Mouse (Mus musculus) forebrain, embryonic 10.5 days (tissue): ENCODE data around the gene Usf3. TPM values are rescaled to one million over a fixed set of nuclear protein-coding genes. Genes with fewer than 3 reads are reported as not detected.

Source experiments
- DNase-seq: peaks from one replicate; pipeline ENCODE4 v3.0.0-alpha.2; 2017; ENCODE audit warnings: low spot score; ENCODE audit errors: extremely low spot score
- H3K27ac ChIP-seq: fragments of 300-500 bp; sonication (generic); 2 replicates; pipeline ENCODE4 v1.5.1; 2016; ENCODE audit warnings: mild to moderate bottlenecking
- H3K27me3 ChIP-seq: fragments of 300-500 bp; sonication (generic); 2 replicates; pipeline ENCODE4 v1.6.1; 2016; ENCODE audit warnings: mild to moderate bottlenecking; ENCODE audit not compliant: poor library complexity, severe bottlenecking
- H3K36me3 ChIP-seq: fragments of 300-500 bp; sonication (generic); replicated peaks from 2 replicates; pipeline ENCODE4 v1.6.1; 2016; ENCODE audit warnings: mild to moderate bottlenecking, moderate library complexity
- H3K4me1 ChIP-seq: fragments of 300-500 bp; sonication (generic); 2 replicates; pipeline ENCODE4 v1.6.1; 2016
- H3K4me3 ChIP-seq: fragments of 300-500 bp; sonication (generic); 2 replicates; pipeline ENCODE4 v1.5.1; 2016; ENCODE audit warnings: mild to moderate bottlenecking, moderate library complexity
- H3K9me3 ChIP-seq: fragments of 300-500 bp; sonication (generic); 2 replicates; pipeline ENCODE4 v1.6.1; 2016; ENCODE audit warnings: mild to moderate bottlenecking, moderate library complexity
- WGBS: fragments of 180-500 bp; shearing (Covaris S2); methylation state at CpG from one replicate; pipeline ENCODE4 v1.1.7; 2016; 5-methylcytosine and 5-hydroxymethylcytosine counted together
- polyA plus RNA-seq: library from polyadenylated mRNA; unstranded; fragments of >200 nt; fragmentation: Nextera tagmentation; extraction: Ambion mirVana; gene quantifications from 2 replicates; pipeline ENCODE4 v1.2.1, GENCODE M21; 2016

The Usf3 gene
- polyA plus RNA-seq, 1 experiment from 2014 or later = 2.8 TPM

GRCm38 (mm10) chr16:44254698-44255097 lies 81.7 kb downstream of the Usf3 start:
- H3K4me3 ChIP-seq = no peak overlapping the region
- H3K27me3 ChIP-seq = no peaks in the 10 kb centered on the region
- no peaks in the 10 kb centered on the region for H3K4me1 ChIP-seq
- DNase-seq = no peak
- H3K36me3 ChIP-seq = no peaks in the 10 kb centered on the region
- no peaks in the 10 kb centered on the region for H3K9me3 ChIP-seq
- WGBS = 88% methylated on average over 7 of the region's 7 CpGs
- H3K27ac ChIP-seq = no peak overlapping the region

GRCm38 (mm10) chr16:44257476-44257875 lies 84.4 kb downstream of the Usf3 start:
- 87% methylated on average over 3 of the region's 3 CpGs for WGBS
- no peak for DNase-seq
- no peaks in the 10 kb centered on the region for H3K9me3 ChIP-seq
- H3K36me3 ChIP-seq = no peaks in the 10 kb centered on the region
- no peaks in the 10 kb centered on the region for H3K4me1 ChIP-seq
- no peak overlapping the region for H3K4me3 ChIP-seq
- H3K27ac ChIP-seq = no peak overlapping the region
- H3K27me3 ChIP-seq = no peaks in the 10 kb centered on the region

- H3K36me3 ChIP-seq = no peaks in the 10 kb centered on the region
- no peaks in the 10 kb centered on the region for H3K4me1 ChIP-seq
- DNase-seq = no peak
- no peak overlapping the region for H3K27ac ChIP-seq
- H3K9me3 ChIP-seq = no peaks in the 10 kb centered on the region
- H3K27me3 ChIP-seq = no peaks in the 10 kb centered on the region
- H3K4me3 ChIP-seq = no peak overlapping the region
- WGBS = 74% methylated on average over 2 of the region's 2 CpGs
These were observed 91.9 kb downstream of the Usf3 start for GRCm38 (mm10) chr16:44264916-44265315.

DNA sequence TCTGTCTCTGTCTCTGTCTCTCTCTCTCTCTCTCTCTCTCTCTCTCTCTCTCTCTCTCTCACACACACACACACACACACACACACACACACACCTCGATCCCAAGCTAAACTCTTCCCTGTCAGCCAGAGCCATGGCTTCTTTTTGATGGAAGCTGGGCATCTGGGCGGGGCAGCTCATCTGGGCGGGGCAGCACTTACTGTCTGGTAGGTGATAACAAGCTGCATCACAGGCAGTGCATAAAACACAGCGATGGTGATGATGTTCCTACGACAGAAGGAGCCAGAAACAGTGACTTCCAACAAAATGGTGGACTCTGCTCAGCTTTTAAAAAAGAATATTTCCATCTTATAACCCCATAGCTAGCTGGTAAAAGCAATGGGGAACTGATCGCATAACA lies 92.5 kb downstream of the Usf3 start:
- DNase-seq = no peak

DNA sequence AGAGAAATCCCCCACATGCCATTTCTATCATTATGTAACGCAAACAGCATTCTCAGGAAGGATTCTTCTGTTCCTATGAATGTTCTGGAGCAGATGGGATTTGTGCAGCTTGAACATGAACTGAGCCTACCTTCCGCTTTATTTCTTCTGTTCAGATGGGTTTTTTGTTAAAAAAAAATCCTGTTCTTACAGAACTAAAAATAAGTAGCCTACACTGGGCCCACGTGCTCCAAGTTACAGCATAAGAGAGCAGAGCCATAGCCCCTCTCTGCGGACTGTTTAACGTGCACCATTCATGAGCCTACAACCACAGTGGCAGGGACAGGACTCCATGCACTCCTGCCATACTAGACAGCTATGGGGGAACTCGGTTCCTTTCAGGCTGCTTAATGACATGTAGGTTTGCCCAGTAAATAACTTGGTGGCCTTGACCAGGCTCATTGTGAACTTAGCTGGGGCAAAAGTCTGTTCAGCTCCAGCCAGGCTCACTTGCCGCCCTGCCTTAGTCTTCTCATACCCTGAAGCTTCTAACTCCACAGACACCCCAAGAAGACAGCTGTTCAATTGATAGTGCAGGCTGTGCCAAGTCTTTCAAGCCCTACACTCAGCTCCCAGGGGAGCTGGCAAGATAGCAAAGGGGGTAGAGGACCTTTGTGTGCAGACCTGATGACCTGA lies 95.6 kb downstream of the Usf3 start:
- H3K27ac ChIP-seq = no peak overlapping the region
- no peaks in the 10 kb centered on the region for H3K27me3 ChIP-seq
- no peaks in the 10 kb centered on the region for H3K36me3 ChIP-seq
- no peaks in the 10 kb centered on the region for H3K4me1 ChIP-seq
- no peak overlapping the region for H3K4me3 ChIP-seq
- H3K9me3 ChIP-seq = no peaks in the 10 kb centered on the region
- WGBS = 88% methylated on average over 7 of the region's 7 CpGs
- DNase-seq = no peak

More for the DNA sequence above, 92.5 kb downstream of the Usf3 start:
- Histone ChIP-seq H3K4me1 (no peaks in the 10 kb centered on the region), H3K27me3 (no peaks in the 10 kb centered on the region), H3K9me3 (no peaks in the 10 kb centered on the region), H3K27ac (no peak overlapping the region), H3K36me3 (no peaks in the 10 kb centered on the region), H3K4me3 (no peak overlapping the region)
- WGBS = 81% methylated on average over 6 of the region's 6 CpGs

DNA sequence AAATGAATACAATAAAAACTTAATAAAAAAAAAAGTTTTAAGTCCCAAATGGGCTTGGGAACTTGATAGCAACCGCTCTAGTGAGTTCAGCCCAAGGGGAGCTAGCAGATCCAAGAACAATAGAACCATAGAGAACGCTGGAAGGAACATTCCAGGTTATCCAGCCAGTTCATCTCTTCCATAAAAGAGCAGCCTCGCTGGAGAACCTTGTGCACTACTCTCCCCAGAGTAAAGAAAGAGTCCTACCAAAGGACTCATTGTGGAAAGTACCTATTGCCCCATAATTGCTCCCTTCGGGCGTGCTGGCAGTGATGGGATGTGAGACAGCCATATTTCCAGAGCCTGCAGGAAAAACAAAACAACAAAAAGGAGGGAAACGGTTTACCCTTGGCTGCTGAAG lies 96.5 kb downstream of the Usf3 start:
- no peaks in the 10 kb centered on the region for H3K4me1 ChIP-seq
- WGBS = 80% methylated on average over 6 of the region's 6 CpGs

GRCm38 (mm10) chr16:44270606-44271005 lies 97.6 kb downstream of the Usf3 start:
- Histone ChIP-seq H3K36me3 (no peaks in the 10 kb centered on the region), H3K27me3 (no peaks in the 10 kb centered on the region), H3K4me3 (no peak overlapping the region), H3K9me3 (no peaks in the 10 kb centered on the region), H3K27ac (no peak overlapping the region), H3K4me1 (no peaks in the 10 kb centered on the region)
- DNase-seq = no peak
- WGBS = 91% methylated on average over 5 of the region's 5 CpGs

More for the DNA sequence above, 96.5 kb downstream of the Usf3 start:
- H3K9me3 ChIP-seq = no peaks in the 10 kb centered on the region
- H3K27ac ChIP-seq = no peak overlapping the region
- H3K36me3 ChIP-seq = no peaks in the 10 kb centered on the region
- no peaks in the 10 kb centered on the region for H3K27me3 ChIP-seq
- no peak for DNase-seq
- no peak overlapping the region for H3K4me3 ChIP-seq

DNA sequence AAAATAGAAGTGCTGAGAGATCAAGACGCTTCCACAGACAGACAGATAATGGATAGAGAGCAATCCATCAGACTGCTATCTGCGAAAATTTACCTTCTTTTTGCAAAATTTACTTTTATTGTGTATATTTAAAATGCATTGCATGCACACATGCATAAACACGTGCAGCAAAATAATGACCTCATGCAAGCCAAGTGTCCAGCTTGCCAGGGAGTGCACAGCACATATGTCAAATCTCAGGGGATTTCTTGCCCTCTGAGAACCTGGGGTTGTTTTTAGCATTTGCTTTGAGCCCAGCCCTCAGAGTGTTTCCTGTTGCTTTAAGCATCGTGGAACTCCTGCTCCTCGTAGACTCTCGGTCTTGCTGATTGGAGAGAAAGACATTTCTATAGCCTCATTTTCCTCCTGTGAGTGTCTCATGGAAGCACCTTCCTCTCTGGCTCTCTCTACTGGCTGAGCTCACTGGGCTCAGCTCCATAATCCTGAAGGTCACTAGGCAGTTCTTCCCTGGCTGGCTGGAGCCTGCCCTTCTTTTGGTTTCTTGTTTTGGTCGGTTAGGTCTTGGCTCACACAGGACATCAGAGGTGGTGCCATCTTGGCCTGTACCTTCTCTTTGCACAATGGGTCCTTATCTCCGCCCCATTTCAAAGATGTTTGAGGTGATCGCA lies 98.5 kb downstream of the Usf3 start:
- H3K27me3 ChIP-seq = no peaks in the 10 kb centered on the region
- no peak for DNase-seq
- no peaks in the 10 kb centered on the region for H3K9me3 ChIP-seq
- H3K36me3 ChIP-seq = no peaks in the 10 kb centered on the region
- no peak overlapping the region for H3K4me3 ChIP-seq
- no peaks in the 10 kb centered on the region for H3K4me1 ChIP-seq
- WGBS = 84% methylated on average over 9 of the region's 9 CpGs
- no peak overlapping the region for H3K27ac ChIP-seq

Other genes with a start within 250 kb of the Usf3 start
- 33.9 and 38.1 TPM in 2 replicates for gene Qtrt2, start 246.4 kb upstream of the Usf3 start, polyA plus RNA-seq
- gene Zdhhc23, start 193.5 kb upstream of the Usf3 start, polyA plus RNA-seq = 0.66 TPM in 2 replicates
- gene Gramd1c, start 109.9 kb upstream of the Usf3 start, polyA plus RNA-seq = 1.7 and 2.5 TPM in 2 replicates
- 39.2 and 42.0 TPM in 2 replicates for gene Atp6v1a, start 33.5 kb upstream of the Usf3 start, polyA plus RNA-seq
- 151 and 159 TPM in 2 replicates for gene Naa50, start 33.4 kb upstream of the Usf3 start, polyA plus RNA-seq
- 0.15 and 0.18 TPM in 2 replicates for gene Sidt1, start 159.9 kb downstream of the Usf3 start, polyA plus RNA-seq
- 32.4 and 35.9 TPM in 2 replicates for gene Spice1, start 173.9 kb downstream of the Usf3 start, polyA plus RNA-seq
- gene Cfap44, start 221.6 kb downstream of the Usf3 start, polyA plus RNA-seq = 0.45 and 0.63 TPM in 2 replicates